Mouse (Mus musculus): ENCODE data around the gene Olfr510. TPM values are rescaled to one million over a fixed set of nuclear protein-coding genes. Genes with fewer than 3 reads are reported as not detected.
"Not testable (repeated sequence)": the region's sequence is repeated elsewhere in the genome, so short reads cannot be mapped to it uniquely, and the experiment has no call there.

Gene Olfr510
- total RNA-seq (2017): not detected in 2 replicates

- no peak for ATAC-seq (replicated peaks; ENCODE audit: low read depth, poor library complexity, severe bottlenecking)
These were observed at the start of gene Olfr510 for GRCm38 (mm10) chr7:108666118-108666517. Gene Olfr510 (plus strand): TSS chr7:108666418.

- ATAC-seq (replicated peaks; ENCODE audit: low read depth, poor library complexity, severe bottlenecking): not testable (repeated sequence)
These were observed 49.4 kb upstream of the Olfr510 start for GRCm38 (mm10) chr7:108616781-108617180.

GRCm38 (mm10) chr7:108621514-108621913 lies 44.7 kb upstream of the Olfr510 start, which contains the start of gene Olfr507:
Gene Olfr507 (plus strand): TSS chr7:108621814.
- ATAC-seq (replicated peaks; ENCODE audit: low read depth, poor library complexity, severe bottlenecking): no peak

GRCm38 (mm10) chr7:108629694-108630093 lies 36.5 kb upstream of the Olfr510 start, which contains the start of gene Olfr508:
Gene Olfr508 (plus strand): TSS chr7:108629994.
- ATAC-seq (replicated peaks; ENCODE audit: low read depth, poor library complexity, severe bottlenecking): no peak

- no peak for ATAC-seq (replicated peaks; ENCODE audit: low read depth, poor library complexity, severe bottlenecking)
These were observed 14.4 kb upstream of the Olfr510 start, which contains the start of gene Olfr509 for GRCm38 (mm10) chr7:108651806-108652205. Gene Olfr509 (minus strand): TSS chr7:108651906.

- ATAC-seq (replicated peaks; ENCODE audit: low read depth, poor library complexity, severe bottlenecking): no peak
These were observed 3.8 kb upstream of the Olfr510 start for GRCm38 (mm10) chr7:108662419-108662818.

- no peak for ATAC-seq (replicated peaks; ENCODE audit: low read depth, poor library complexity, severe bottlenecking)
These were observed 4.8 kb downstream of the Olfr510 start for GRCm38 (mm10) chr7:108671058-108671457.

GRCm38 (mm10) chr7:108678886-108679285 lies 12.7 kb downstream of the Olfr510 start:
- no peak for ATAC-seq (replicated peaks; ENCODE audit: low read depth, poor library complexity, severe bottlenecking)

- no peak for ATAC-seq (replicated peaks; ENCODE audit: low read depth, poor library complexity, severe bottlenecking)
These were observed 46.8 kb downstream of the Olfr510 start, which contains the start of gene Olfr512 for GRCm38 (mm10) chr7:108713020-108713419. Gene Olfr512 (plus strand): TSS chr7:108713320.

Other genes with a start within 250 kb of the Olfr510 start
- gene Olfr497, start 246.0 kb upstream of the Olfr510 start, total RNA-seq (2017): not detected in 2 replicates
- gene Olfr498, start 201.1 kb upstream of the Olfr510 start, total RNA-seq (2017): not detected in 2 replicates
- gene Olfr502, start 141.4 kb upstream of the Olfr510 start, total RNA-seq (2017): not detected in 2 replicates
- not detected in 2 replicates for gene Olfr503, start 121.9 kb upstream of the Olfr510 start, total RNA-seq (2017)
- not detected in 2 replicates for gene Olfr504, start 100.6 kb upstream of the Olfr510 start, total RNA-seq (2017)
- gene Olfr506, start 55.6 kb upstream of the Olfr510 start, total RNA-seq (2017): not detected in 2 replicates
- not detected in 2 replicates for gene Olfr507, start 44.6 kb upstream of the Olfr510 start, total RNA-seq (2017)
- gene Olfr508, start 36.4 kb upstream of the Olfr510 start, total RNA-seq (2017): not detected in 2 replicates
- gene Olfr509, start 14.5 kb upstream of the Olfr510 start, total RNA-seq (2017): not detected in 2 replicates
- gene Olfr512, start 46.9 kb downstream of the Olfr510 start, total RNA-seq (2017): not detected in 2 replicates
- gene Olfr513, start 84.6 kb downstream of the Olfr510 start, total RNA-seq (2017): not detected in 2 replicates
- not detected in 2 replicates for gene Olfr514, start 159.6 kb downstream of the Olfr510 start, total RNA-seq (2017)
- gene Olfr516, start 184.1 kb downstream of the Olfr510 start, total RNA-seq (2017): not detected in 2 replicates
- gene Olfr517, start 206.0 kb downstream of the Olfr510 start, total RNA-seq (2017): not detected in 2 replicates
- gene Olfr518, start 218.6 kb downstream of the Olfr510 start, total RNA-seq (2017): not detected in 2 replicates
- gene Olfr519, start 228.0 kb downstream of the Olfr510 start, total RNA-seq (2017): not detected in 2 replicates